Mouse (Mus musculus) B cell, adult 2 months (primary cell): ENCODE results near the gene Gabpb2.
A peak's percentile ranks its signal among the peaks of the same experiment; 100 is the strongest.
"Not testable (repeated sequence)": the region's sequence is repeated elsewhere in the genome, so short reads cannot be mapped to it uniquely, and the experiment has no call there.

Experiments used
- DNase-seq, 2 experiments: peaks; one replicate each; pipeline ENCODE4 v3.0.0; 2022

Gabpb2 gene

DNA sequence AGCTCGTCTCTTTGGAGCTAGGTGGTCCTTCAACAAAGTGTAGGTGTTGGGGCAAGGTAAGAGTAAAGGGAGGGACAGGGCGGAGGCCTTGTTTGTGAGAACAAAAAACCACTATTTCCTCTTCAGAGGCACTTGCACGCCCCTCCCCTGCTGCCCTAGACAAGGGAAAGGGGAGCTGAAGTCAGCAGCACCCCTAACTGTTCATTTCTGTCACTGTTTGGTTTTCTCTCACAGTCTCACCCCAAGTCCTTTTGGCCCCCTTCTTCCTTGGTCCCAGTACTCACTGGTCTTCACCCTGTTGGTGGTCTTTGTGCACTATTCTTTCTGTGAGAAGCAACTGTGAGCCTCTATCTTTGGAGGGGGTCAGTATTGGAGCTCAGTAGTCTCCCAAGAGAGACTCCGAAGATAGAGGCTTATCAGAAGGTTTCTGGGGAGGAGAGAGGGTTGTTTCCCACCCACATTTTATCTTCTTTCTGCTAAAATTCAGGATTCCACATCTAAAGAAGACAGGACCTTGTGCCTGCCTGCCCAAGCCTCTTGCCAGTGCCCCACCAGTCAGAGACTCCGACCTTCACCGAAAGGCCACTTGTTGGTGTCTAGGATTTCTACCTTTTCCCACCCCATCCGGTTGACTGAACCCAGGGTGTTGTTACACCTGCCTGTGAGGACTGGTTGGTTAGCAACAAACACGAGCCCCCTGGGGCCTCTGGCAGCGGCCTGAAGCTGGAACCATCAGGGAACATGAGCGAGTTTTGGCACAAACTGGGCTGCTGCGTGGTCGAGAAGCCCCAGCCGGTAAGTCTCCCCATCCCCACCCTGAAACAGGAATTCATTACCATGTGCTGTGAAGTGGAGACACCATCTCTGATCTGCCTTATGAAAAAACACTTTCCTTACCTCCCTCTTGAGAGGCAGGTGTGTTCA, 13.8 kb upstream of the Gabpb2 start, which contains the start of gene Mllt11:
TSS of gene Mllt11 (minus strand) at position 874 of the 924 bp plus-strand sequence.
- DNase-seq, result peak; percentile 50 to 54

DNA sequence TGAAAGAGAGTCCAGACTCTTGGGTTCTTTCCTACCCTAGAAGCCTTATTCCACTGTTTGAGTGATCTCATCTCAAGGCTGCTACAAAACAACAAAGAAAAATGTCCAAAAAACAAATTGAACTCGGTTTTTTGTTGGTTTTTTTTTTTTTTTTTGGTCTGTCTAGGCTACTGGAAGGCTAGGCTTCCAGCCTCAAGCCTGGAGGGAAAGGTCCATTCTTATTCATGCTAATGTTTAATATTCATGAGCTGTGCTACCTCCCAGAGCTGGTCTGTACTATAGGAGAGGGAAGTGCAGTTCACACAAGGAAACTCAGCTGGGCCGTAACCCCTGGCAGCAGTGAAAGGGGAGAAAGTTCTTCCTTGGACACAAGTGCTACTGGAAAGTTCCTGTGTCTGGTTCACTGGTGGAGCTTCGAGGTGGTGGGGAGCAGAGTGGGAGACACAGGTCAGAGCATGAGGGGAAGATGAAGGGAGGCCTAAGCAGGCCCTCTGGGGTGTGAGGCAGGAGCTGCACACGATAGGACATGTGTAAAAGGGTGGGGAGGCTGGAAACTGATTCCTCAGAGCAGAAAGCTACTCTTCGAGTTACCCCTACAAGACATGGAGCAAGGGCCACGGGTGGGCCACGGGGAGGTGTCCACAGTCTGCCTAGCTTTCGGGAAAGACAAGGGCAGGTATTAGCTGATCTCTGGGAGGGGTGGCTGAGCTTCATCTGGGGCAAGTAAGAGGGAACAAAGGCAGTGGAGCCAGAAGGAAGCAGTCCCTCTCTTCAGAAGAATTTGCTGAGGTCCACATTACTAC, 13.0 kb upstream of the Gabpb2 start:
- peak; percentile 29 to 31 for DNase-seq

DNA sequence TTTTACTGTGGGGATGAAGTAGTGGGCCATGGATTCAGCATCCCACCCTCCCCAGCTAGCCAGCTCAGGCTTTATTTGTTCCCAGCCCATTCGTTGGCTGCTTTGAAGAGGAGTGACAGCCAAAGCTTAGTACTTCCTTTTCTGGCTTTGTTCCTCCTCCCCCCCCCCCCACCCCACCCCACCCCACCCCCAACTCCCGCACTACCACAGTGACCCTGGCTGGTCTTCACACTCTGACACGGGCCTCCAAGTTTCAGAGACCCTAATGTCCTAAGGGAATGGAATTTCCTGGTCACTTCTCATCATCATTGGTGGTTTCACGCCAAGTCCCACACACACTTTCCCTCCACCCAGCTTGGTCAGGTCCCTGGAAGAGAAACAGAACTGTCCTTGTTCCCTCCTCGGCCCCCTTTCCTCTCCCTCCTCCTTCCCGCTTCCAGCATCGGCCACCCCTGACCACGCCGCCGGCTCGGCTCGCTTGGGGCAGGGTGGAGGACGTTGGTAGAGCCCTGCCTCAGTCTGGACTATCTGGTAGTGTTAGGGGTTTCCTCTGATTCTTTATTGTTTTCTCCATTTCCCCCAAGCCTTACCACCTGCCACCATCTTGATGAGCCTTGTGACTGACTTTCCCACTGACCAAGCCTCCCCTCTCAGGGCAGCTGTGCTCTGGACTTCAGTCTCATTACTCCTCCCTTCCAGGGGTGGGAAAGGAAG, 12.2 kb upstream of the Gabpb2 start:
- DNase-seq, result peak; percentile 40 to 43

DNA sequence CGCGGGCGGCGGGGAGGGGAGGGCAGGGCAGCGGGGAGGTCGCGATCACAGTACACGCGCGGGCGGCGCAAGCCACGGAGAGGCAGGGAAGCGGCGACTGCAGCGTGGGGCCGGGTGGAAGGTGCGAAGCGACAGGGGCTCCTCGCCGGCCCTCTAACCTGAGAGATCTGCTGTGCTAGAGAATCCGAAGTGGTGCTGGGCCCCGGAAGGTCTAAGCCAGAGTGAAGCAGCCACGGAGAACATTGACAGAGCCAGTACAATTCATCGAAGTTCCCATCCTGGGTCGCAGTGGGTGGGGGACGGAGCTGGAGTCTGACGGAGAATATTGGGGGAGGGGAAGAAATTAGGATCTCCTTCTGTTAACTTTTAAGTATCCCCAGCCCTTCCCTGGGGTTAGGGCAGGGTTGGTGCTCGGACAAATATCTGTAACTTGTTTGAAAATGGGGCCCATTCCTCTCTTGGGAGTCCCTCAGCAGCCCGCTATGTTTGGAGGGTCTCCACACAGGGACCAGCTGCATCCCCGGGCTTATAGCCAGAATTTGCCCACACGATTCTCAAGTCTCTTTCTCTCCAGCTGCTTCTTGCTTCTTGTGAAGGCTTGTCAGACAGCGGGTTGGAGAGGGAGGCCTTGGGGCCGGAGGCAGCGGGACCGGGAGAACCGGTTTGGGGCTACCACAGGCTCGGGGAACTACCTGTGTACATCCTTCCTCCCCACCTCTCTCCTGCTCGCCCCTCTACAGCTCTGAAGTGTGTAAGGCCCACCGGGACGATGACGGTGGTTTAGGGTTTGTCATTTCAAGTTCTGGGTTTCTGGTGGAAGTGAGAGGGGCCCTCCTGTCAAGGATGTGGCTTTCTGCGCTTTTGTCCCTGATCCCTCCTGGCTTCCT, 11.4 kb upstream of the Gabpb2 start:
- DNase-seq, result peak; percentile 36 to 41

DNA sequence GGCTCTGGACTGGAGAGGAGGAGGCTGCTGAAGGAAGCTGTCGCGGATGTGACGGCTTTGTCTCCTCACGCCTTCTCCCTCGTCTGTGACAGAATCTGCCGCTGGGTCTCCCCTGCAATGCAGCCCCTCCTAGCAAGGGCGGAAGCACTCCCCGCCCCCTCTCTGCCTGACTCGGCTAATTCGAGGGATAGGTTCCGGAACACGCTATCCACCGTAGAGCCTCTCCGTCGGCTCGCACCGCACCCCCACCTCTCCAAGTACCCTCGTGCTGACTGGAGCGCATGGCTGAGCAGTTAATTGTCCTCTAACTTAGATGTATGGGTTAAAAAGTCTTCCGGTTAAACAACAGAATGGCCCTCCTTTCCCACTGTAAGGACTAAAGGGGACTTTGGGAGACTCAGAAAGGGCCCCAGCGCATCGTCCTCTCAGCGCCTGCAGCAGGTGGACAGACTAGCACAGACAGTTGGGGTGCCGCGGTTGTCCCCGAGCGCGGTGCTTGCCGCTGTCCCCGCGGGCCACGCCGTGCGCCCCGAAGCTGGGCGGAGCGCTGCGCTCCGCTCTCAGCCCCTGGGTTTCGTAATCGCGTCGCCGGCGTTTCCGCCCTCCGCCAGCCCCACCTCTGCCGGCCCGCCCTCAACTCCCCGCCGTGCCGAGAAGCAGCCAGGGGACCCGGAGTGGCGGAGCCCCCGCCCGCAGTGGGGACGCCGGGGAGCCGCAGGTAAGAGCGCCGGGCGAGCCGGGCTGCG, 10.6 kb upstream of the Gabpb2 start, which contains the start of gene Cdc42se1:
TSS of gene Cdc42se1 (plus strand) at position 585 of the 746 bp plus-strand sequence.
- DNase-seq, result peak; percentile 84 to 85

DNA sequence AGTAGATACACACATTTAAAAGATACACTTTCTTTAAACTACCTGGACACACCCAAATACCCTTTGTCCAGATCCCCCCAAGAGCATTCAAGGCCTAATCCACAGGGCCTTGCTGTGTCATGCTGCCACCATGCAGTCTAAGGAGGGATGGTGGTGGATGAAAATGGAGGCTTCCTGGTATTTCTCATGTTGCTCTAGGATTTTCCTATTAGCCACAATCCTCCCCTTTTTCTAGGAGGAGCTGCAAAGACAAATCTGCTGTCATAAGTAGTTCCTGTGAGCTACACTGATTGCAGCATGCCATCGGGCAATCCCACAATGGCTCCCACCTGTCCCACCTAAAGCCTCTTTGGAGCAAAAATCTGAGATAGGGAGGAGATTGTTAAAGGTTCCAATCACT, 9.5 kb upstream of the Gabpb2 start:
- no peak for DNase-seq

DNA sequence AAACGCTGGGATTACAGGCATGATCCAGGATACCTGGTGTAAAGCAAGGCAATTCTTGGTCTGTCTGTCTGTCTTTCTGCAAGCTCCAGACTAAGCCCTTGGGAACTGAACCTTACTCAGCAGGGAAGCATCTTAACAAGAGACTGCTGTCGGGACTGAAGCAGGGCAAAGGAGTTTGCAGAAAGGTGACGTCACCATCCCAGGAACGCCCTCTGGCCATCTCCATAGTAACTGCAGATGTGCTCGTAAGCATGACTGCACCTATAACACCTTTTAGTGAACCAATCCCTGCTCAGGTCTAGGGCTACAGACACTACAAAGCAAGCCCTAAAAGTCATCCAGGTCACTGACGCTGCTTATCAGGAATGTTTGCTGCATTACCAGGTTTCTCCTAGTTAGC, 6.6 kb upstream of the Gabpb2 start:
- DNase-seq, result no peak

DNA sequence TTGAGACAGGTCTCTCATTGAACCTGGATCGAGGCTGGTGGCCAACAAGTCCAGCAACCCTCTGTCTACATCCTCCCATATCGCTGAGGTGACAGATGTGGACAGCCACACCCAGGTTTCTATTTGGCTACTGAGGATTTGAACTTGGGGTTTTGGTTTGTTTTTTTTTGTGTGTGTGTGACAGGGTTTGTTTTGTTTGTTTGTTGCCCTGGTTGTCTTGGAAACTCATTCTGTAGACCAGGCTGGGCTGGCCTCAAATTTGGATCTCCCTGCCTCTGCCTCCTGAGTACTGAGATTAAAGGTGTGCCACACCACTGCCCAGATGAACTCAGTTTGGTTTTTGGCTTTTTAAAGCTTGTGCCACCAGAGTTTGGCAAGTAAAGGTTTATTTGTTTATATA, 5.3 kb upstream of the Gabpb2 start:
- peak in 1 of 2 experiments; percentile 10 for DNase-seq

DNA sequence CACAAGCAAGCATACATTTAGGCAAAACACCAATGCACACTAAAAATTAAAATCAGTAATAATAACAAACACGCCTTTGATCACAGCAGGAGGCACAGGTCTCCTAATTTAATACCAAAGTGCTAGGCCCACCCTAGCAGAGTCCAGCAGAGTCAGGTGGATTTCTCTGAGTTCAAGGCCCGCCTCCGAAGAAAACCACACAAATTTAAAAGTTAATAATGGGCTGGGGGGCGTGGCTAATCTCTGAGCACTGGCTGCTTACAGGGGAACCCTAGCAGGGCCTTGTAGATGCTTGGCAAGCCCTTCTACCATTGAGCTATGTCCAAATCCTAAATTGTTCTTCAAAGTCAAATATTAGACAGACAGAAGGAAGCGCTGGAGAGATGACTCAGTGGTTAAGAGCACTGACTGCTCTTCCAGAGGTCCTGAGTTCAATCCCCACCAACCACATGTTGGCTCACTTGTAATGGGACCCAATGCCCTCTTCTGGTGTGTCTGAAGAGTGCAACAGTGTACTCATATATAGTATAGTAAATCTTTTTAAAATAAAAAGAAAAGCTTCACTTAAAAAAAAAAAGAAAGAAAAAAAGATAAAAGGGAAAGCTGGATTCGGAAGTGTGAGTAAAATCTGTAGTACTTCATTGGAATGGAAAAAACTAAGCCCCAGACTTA, 886 bp upstream of the Gabpb2 start:
- peak; percentile 50 to 51 for DNase-seq

DNA sequence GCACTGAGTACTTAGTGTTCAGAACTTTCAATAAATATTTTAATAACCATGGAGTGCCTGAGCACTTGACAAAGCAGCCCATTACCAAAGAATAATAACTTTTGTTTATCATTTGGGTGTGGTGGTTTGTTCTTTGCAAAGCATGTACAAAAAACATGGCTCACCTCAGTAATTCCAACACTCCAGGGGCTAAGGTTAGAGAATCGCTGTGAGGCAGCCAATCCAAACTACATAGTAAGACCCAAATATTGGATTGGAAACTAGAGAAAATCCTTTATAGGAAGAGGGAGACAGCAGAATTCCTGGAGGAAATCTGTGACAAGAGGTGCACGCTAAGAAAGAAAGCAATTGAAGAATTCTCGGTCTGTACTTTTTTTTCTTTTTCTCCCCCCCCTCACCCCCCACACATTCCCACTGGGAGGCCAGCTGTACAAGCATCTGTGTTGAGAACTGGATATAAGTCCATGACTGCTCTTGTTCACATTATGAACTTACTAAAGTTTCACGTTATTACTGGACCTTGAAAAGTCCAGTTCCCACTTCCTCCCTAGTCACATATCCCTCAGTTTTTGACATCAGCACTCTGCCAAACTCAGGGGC, 961 bp downstream of the Gabpb2 start:
- DNase-seq, result no peak

DNA sequence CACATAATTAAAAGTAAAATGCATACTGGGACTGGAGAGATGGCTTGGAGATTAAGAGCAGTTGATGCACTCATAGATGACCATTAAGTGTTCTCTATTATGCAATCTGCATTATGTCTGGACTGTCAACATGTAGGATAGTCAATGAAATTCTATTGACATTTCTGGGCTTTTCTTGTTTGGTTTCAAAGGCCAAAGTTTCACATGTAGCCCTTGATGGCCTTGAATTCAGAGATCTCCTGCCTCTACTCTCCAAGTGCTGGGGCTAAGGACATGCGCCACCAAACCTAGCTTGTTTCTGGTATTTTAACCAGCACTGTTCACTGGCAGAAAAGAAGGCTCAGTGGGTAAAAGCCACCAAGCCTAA, 4.1 kb downstream of the Gabpb2 start:
- no peak for DNase-seq

DNA sequence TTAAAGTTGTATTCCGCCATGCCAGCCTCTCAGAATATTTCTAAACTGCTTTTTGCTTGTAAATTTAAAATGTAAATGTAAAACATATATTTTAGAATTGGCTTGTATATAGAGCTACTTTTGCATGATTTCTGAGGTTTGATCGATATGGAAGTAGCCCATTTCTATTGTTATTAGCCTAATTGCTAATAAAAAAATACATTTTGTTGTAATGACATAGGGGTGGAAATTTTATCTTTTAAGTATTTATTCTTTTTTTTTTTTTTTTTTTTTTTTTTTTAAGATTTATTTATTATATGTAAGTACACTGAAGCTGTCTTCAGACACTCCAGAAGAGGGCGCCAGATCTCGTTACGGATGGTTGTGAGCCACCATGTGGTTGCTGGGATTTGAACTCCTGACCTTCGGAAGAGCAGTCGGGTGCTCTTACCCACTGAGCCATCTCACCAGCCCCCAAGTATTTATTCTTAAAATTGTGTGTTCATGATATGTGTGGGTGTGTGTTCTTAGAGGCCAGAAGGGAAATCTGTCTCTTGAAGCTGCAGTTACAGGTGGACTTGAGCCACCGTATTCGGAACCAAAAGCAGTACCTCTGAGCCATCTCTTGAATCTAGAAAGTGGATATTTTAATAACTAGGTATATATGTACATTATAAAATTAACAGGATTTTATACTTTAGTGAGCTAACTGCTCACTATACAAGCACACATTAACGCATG, 4.7 kb downstream of the Gabpb2 start:
- DNase-seq, result not testable (repeated sequence)

DNA sequence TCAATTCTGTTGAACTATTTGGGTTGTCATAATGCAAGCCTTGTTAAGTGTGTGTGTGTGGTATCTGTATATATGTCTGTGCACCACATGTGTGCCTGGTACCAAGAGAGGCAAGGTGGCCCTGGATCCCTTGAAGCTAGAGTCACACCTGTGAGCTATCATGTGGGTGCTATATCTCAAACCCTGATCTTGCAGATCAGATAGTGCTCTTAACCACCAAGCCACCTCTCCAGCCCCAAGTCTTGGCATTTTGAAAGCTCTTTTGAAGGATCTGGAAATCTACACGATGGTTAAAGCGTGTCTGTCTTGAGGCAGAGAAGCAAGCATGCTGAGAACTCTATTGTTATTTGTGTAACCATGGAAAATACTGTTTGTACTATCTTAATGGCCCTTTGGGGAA, 7.1 kb downstream of the Gabpb2 start:
- DNase-seq, result no peak

DNA sequence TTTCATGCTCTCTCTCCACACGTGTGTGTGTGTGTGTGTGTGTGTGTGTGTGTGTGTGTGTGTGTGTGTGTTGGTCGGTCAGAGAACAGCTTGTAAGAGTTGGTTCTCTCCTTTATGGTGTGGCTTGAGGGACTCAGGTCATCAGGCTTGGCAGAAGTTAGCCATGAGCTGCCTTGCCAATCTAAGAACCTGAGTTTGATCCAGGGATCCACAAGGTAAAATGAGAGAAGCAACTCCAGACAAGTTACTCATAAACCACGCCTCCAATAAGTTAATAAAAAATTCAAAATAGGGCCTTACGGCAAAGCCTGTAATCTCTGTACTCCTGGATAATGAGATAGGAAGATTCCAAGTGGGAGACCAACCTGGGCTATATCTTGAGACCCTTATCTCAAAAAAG, 9.4 kb downstream of the Gabpb2 start:
- DNase-seq, result no peak

DNA sequence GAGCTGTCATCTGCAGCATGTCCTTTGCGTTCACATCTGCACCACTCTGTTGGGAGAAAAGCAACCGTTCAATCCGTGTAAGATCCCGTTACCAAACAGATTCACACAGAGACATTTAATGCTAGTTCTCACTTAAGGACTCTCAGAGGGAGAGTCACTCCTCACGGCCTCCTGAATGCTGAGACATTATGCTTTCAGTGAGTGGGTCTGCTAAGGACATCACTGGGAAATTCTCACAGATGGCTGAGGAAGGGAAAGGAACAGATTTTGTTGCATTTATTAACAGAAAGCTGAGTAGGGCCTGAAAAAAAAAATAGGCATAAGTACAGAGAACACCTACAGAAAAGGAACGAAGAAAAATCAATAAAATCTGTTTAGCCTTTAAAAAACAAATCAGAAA, 13.8 kb downstream of the Gabpb2 start:
- no peak for DNase-seq

DNA sequence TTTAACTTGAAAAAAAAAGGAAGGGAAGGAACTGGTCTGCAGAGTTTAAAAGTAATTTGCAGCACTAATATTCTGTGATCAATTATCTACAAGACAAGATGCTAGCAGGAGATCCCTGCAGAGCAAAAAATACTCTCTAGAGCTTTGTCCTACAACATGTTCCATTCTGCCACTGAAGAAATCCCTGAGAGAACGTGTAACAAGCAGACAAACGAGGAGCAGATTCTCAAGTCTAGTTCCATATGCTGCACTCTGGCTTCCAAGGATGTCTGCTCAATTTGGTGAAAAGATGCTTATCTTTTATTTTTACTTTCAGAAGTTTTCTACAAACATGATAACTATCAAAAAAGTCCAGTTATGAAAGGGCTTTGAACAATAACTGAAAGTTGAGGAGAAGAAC, 17.2 kb downstream of the Gabpb2 start:
- DNase-seq, result no peak

DNA sequence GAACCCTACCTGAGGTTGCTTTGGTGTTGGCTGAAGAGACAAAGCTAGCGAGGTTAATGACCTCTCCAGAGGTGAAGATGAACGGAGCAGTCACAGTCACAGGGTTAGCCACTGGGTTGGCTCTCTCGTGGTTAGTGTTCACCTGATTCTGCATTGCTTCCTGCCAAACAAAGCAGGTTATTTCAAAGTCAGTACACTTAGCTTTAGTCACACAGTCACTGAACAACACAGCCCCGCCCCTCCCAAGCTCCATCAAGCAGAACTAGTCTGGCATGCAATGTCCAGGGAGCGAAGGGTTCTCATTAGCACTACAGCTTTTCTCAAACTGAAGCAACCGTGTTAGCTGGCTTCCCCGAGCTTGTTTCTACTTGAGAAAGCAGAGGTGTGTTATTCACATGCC, 17.6 kb downstream of the Gabpb2 start:
- no peak for DNase-seq

DNA sequence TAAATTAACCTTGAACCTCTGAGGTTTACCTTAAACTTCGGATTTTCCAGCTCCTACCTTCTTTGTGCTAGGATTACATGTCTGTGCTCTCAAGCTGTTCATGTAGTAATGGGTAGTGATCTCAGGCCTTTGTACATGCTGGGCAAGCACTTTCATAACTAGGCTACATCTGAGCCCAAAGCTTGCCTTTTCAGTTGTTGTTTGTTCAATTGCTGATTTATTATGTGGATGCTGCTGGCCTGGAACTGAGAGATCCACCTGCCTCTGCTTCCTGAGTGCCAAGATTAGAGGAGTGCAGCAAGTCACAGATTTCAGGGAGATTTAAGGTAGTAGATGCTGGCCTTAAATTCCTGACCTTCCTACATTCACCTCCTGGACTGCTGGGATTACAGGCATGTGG, 18.6 kb downstream of the Gabpb2 start:
- DNase-seq, result no peak

DNA sequence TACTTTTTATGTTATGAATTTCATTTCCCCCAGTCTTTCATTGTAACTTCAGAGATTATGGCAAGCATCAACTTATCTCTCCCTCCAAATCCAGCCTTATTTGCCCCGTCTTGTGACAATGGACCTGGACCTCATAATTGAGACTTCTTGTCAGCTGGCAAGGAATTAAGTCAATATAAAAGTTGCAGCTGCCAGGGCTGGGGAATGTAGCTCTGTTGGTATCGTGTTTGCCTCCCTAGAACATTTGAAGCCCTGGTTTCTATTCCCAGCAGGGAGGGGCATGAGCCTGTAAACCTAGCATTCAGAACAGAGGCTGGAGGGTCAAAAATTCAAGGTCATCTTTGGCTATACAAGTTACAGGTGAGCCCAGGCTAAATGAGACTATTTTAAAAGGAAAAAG, 21.9 kb downstream of the Gabpb2 start:
- no peak for DNase-seq

DNA sequence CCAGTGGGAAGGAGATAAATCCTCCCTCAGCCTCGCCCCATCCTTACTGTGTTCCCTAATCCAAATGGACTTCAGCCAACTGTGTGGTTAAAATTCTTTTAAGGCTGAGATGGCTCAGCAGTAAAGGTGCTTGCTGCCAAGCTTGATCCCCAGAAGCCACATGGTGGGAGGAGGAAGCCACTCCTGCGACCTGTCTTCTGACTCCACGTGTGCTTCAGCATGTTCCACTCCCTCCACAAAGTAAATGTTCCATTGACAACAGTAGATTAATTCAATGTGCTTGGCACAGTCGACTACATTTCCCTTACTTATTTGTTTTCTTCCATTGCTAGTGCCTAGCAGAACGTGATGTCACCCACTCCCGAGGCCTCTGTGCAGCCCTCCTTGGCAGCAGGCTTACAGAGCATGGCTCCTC, 23.0 kb downstream of the Gabpb2 start:
- DNase-seq, result no peak
